Mouse (Mus musculus) kidney, postnatal 0 days (tissue): ENCODE results near the gene Cfap61. TPM values are rescaled to one million over a fixed set of nuclear protein-coding genes. Genes with fewer than 3 reads are reported as not detected.

Experiments
- ATAC-seq: fragments of 200-750 bp; cut with Nextera tagmentation; replicated peaks from 2 replicates; pipeline ENCODE4 v1.8.0; 2017; ENCODE audit warnings: low read depth, moderate number of reproducible peaks, moderate TSS enrichment, moderate library complexity; ENCODE audit not compliant: low FRiP score
- DNase-seq: peaks from one replicate; pipeline ENCODE4 v3.0.0-alpha.2; 2016; ENCODE audit warnings: low spot score
- H3K27ac ChIP-seq: fragments of 300-500 bp; sonication (generic); 2 replicates; pipeline ENCODE4 v1.5.1; 2014; ENCODE audit warnings: mild to moderate bottlenecking
- H3K27me3 ChIP-seq: fragments of 300-500 bp; sonication (generic); 2 replicates; pipeline ENCODE4 v1.6.1; 2014; ENCODE audit warnings: low read length, mixed read lengths; ENCODE audit not compliant: insufficient read depth
- H3K36me3 ChIP-seq: fragments of 300-500 bp; sonication (generic); 2 replicates; pipeline ENCODE4 v1.6.1; 2014; ENCODE audit warnings: low read length, mixed read lengths; ENCODE audit not compliant: insufficient read depth
- H3K4me1 ChIP-seq: fragments of 300-500 bp; sonication (generic); replicated peaks from 2 replicates; pipeline ENCODE4 v1.6.1; 2014; ENCODE audit warnings: antibody characterized with exemption, low read length, mixed read lengths; ENCODE audit not compliant: insufficient read depth
- H3K4me2 ChIP-seq: fragments of 300-500 bp; sonication (generic); 2 replicates; pipeline ENCODE4 v1.6.1; 2014; ENCODE audit warnings: mild to moderate bottlenecking, low read length, moderate library complexity, mixed read lengths
- H3K4me3 ChIP-seq: fragments of 300-500 bp; sonication (generic); replicated peaks from 2 replicates; pipeline ENCODE4 v1.5.1; 2014; ENCODE audit warnings: low read depth, low read length
- H3K9ac ChIP-seq: fragments of 300-500 bp; sonication (generic); 2 replicates; pipeline ENCODE4 v1.6.1; 2014; ENCODE audit warnings: low read depth, low read length
- H3K9me3 ChIP-seq: fragments of 300-500 bp; sonication (generic); replicated peaks from 2 replicates; pipeline ENCODE4 v1.6.1; 2016; ENCODE audit warnings: low read length, inconsistent platforms, mixed read lengths
- CTCF ChIP-seq: IDR thresholded peaks from 2 replicates; pipeline ENCODE4 v1.5.1; 2016; ENCODE audit warnings: antibody characterized with exemption, low read depth, mild to moderate bottlenecking, moderate library complexity
- WGBS: fragments of 180-500 bp; shearing (Covaris S2); extraction: QIAGEN DNeasy Blood & Tissue Kit; methylation state at CpG from one replicate; pipeline ENCODE4 v1.1.7; 2014; 5-methylcytosine and 5-hydroxymethylcytosine counted together
- polyA plus RNA-seq: library from polyadenylated mRNA; unstranded; fragments of >200 nt; fragmentation: Nextera tagmentation; extraction: Ambion mirVana; gene quantifications from 2 replicates; pipeline ENCODE4 v1.2.1, GENCODE M21; 2015

Cfap61 gene
- polyA plus RNA-seq, 1 experiment from 2014 or later: 0.32 TPM

- H3K36me3 ChIP-seq: no peaks in the 10 kb centered on the region
- no peaks in the 10 kb centered on the region for H3K4me1 ChIP-seq
- no peak overlapping the region for H3K4me3 ChIP-seq
- no peaks in the 10 kb centered on the region for H3K27me3 ChIP-seq
- no peak overlapping the region for H3K27ac ChIP-seq
- no peak overlapping the region for H3K4me2 ChIP-seq
- TF ChIP-seq CTCF: no peak
- 84% methylated on average over 7 of the region's 7 CpGs for WGBS
- no peaks in the 10 kb centered on the region for H3K9me3 ChIP-seq
- no peak for DNase-seq
- no peak for ATAC-seq
- no peak overlapping the region for H3K9ac ChIP-seq
Measured at GRCm38 (mm10) chr2:146174173-146174572, 239.6 kb downstream of the Cfap61 start.

DNA sequence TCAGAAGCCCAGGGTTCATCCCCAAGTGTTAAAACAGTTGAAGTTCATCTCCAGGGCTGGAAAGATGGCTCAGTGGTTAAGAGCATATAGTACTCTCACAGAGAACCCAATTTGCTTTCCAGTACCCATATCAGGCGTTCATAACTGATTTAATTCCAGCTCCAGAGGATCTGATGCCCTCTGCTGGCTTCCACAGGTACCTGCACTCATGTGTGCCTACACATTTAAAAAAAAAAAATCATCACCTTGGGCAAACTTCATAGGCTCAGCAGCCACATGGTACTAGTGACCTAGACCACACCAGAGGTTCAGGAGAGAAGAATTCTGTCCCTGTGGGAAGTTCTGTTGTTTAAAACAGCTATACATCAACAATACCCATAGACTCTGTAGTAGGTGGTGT is 244.1 kb downstream of the Cfap61 start:
- H3K36me3 ChIP-seq: no peaks in the 10 kb centered on the region
- no peaks in the 10 kb centered on the region for H3K27me3 ChIP-seq
- no peaks in the 10 kb centered on the region for H3K4me1 ChIP-seq
- WGBS: 89% methylated on average over 1 of the region's 1 CpGs
- H3K9me3 ChIP-seq: no peaks in the 10 kb centered on the region
- no peak for TF ChIP-seq CTCF
- H3K27ac ChIP-seq: no peak overlapping the region
- no peak overlapping the region for H3K4me2 ChIP-seq
- ATAC-seq: no peak
- no peak overlapping the region for H3K4me3 ChIP-seq
- no peak overlapping the region for H3K9ac ChIP-seq
- DNase-seq: no peak

DNA sequence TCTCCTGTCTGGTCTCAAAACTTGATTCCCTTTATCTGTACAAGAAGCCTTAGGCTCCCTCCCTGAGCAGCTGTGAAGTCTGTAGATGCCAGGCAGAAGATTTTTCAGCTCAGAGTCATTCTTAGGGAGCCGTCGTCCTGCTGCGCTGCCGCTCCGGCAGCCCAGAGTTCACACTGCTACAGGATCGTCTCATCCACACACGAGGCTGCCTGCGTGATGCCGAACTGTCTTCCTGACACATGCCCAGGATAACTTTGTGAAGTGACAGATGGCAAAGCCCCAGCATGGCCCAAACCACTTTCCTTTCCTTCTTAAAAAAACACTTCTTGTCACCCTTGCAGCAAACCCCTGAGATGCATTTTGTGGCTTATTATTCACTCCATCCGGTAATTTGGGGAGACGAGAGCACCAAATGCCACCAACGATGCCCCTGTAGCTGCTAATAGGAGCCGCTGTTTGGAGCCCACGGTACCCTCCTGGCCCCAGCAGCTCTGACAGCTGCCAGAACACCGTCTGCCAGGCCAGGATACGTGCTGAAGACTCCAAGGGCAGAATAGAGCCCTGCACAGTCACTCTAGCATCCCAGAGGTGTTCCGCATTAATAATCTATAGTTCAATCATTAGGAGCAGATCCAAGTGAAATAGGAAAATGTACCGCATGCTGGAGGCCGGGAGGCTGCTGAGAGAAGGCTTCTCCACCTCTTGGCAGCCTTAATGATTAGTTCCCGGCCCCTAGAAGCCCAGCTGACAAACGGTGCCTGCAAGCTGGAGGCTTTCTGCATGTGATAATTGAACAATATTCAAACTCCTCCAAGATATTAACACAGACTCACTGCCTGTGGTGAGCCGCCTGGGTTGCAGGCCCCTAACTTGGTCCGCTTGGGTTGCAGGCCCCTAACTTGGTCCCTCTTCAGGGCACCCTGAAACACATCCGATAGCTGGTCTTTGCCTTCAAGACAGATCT is 249.5 kb downstream of the Cfap61 start:
- H3K27me3 ChIP-seq: no peaks in the 10 kb centered on the region
- no peak for DNase-seq
- H3K4me1 ChIP-seq: no peaks in the 10 kb centered on the region
- H3K4me2 ChIP-seq: no peak overlapping the region
- H3K27ac ChIP-seq: no peak overlapping the region
- no peak for ATAC-seq
- no peak overlapping the region for H3K4me3 ChIP-seq
- H3K36me3 ChIP-seq: no peaks in the 10 kb centered on the region
- WGBS: 72% methylated on average over 24 of the region's 24 CpGs
- H3K9me3 ChIP-seq: no peaks in the 10 kb centered on the region
- H3K9ac ChIP-seq: no peak overlapping the region
- TF ChIP-seq CTCF: no peak

- H3K27me3 ChIP-seq: no peaks in the 10 kb centered on the region
- ATAC-seq (no peak), DNase-seq (no peak)
- no peak overlapping the region for H3K4me2 ChIP-seq
- H3K27ac ChIP-seq: no peak overlapping the region
- H3K9ac ChIP-seq: no peak overlapping the region
- H3K36me3 ChIP-seq: no peaks in the 10 kb centered on the region
- H3K9me3 ChIP-seq: no peaks in the 10 kb centered on the region
- WGBS: 90% methylated on average over 11 of the region's 11 CpGs
- no peak overlapping the region for H3K4me3 ChIP-seq
- no peak for TF ChIP-seq CTCF
- H3K4me1 ChIP-seq: no peaks in the 10 kb centered on the region
Measured at GRCm38 (mm10) chr2:146196126-146196525, 261.5 kb downstream of the Cfap61 start.

GRCm38 (mm10) chr2:146197947-146198346 is 263.4 kb downstream of the Cfap61 start:
- H3K27me3 ChIP-seq: no peaks in the 10 kb centered on the region
- H3K9me3 ChIP-seq: no peaks in the 10 kb centered on the region
- no peak overlapping the region for H3K9ac ChIP-seq
- 57% methylated on average over 7 of the region's 7 CpGs for WGBS
- no peak for TF ChIP-seq CTCF
- H3K27ac ChIP-seq: no peak overlapping the region
- H3K4me1 ChIP-seq: no peaks in the 10 kb centered on the region
- no peak overlapping the region for H3K4me3 ChIP-seq
- no peak overlapping the region for H3K4me2 ChIP-seq
- ATAC-seq: no peak
- no peak for DNase-seq
- no peaks in the 10 kb centered on the region for H3K36me3 ChIP-seq

DNA sequence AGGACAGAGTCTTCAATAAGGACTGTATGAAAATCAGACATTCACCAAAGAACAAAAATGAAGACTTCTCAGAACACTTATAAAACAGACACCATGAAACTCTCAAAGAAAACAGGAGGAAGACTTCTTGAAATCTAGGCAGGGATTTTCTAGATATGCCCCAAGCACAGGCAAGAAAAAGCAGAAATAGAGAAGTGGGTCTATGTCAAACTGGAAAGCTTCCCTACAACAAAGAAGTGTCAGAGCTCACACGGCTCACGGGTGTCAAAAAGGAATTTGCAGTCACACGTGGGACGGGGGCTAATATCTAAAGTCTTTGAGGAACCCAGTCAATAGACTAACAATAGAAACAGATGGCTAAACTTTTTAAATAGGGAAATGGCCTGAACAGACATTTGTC is 276.4 kb downstream of the Cfap61 start:
- Histone ChIP-seq H3K9me3 (no peaks in the 10 kb centered on the region), H3K36me3 (no peaks in the 10 kb centered on the region), H3K27me3 (peaks cover 19% of the 10 kb centered on the region), H3K4me1 (no peaks in the 10 kb centered on the region), H3K9ac (no peak overlapping the region), H3K4me3 (no peak overlapping the region), H3K27ac (no peak overlapping the region), H3K4me2 (no peak overlapping the region)
- TF ChIP-seq CTCF: no peak
- WGBS: 31% methylated on average over 4 of the region's 4 CpGs
- DNase-seq (no peak), ATAC-seq (no peak)
